Mouse (Mus musculus) neutrophil, adult 5-6 weeks (primary cell): Measurements from ENCODE around the gene Slc22a17. TPM values are rescaled to one million over a fixed set of nuclear protein-coding genes. Genes with fewer than 3 reads are reported as not detected.
A peak's percentile ranks its signal among the peaks of the same experiment; 100 is the strongest.

Experiments used
- ATAC-seq: fragments of 151-379, 151-347 bp; 2 replicates; pipeline ENCODE4 v1.8.0; 2017; ENCODE audit warnings: mild to moderate bottlenecking, moderate TSS enrichment; ENCODE audit not compliant: insufficient number of reproducible peaks, poor library complexity, low FRiP score, severe bottlenecking; ENCODE audit errors: extremely low read depth
- total RNA-seq: library from RNA; stranded (forward); fragments of 200-1000 nt; gene quantifications from 2 replicates; pipeline ENCODE4 v1.2.3, GENCODE M21; 2017

Slc22a17 gene
- total RNA-seq, 1 experiment from 2014 or later: 0.47 TPM

DNA sequence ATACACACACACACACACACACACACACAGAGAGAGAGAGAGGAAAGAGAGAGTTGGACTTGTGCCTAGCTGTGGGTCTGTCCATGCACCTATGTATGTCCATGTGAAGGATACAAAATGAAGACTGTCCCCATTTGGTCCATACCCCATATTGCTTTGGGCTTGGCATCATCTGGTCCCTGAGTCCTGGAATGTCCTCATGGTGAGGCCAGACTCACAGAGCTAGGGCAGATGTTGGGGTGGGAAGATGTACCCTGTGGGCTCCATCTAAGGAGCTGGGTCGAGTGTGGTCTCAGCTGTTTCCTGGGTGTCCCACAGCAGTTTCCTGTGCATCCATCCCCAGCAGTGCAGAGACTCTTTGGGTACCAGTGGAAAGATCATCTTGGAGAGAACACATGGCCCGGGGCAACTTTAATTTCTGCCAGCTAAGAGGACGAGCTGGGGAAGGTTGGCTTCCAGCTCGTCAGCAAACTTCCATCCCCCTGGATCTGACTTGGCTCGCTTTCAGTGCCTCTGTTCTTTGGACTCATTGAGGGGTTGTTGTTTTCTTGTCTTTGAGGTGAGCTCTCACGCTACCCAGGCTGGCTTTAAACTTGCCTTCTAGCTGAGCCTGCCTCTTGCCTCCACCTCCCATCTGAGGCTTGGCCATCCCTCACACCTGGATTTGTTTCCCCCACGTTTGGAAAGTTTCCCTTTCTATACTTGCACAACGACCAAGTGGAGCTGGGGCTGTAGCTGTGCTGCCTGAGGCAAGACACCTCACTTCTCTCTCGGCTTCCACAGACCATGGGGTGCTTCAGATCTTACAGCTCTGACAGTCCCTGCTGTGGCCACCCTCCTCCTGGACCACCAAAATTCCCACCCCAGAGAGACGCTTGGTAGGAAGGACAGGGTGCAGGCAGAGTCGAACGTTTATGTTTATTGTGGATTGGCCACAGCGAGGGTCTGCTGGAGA lies 28.4 kb upstream of the Slc22a17 start:
- no peak for ATAC-seq

DNA sequence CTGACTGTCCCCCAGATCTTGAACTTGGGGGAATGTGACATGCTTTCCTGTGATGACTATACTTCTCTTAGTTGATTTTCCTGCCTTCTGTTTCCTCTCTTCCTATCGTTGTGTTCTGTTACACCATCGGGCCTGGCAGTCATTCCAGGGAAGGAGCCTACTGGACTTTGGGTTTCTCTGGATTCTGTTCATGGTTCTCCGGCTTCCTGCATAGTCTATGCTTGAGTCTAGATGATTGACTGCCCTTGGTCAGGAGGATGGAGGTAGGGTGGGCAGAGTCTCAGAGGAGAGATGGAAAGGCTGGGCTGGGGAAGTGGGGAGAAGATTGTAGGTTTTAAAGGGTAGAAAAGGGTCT lies 27.2 kb upstream of the Slc22a17 start:
- no peak for ATAC-seq

DNA sequence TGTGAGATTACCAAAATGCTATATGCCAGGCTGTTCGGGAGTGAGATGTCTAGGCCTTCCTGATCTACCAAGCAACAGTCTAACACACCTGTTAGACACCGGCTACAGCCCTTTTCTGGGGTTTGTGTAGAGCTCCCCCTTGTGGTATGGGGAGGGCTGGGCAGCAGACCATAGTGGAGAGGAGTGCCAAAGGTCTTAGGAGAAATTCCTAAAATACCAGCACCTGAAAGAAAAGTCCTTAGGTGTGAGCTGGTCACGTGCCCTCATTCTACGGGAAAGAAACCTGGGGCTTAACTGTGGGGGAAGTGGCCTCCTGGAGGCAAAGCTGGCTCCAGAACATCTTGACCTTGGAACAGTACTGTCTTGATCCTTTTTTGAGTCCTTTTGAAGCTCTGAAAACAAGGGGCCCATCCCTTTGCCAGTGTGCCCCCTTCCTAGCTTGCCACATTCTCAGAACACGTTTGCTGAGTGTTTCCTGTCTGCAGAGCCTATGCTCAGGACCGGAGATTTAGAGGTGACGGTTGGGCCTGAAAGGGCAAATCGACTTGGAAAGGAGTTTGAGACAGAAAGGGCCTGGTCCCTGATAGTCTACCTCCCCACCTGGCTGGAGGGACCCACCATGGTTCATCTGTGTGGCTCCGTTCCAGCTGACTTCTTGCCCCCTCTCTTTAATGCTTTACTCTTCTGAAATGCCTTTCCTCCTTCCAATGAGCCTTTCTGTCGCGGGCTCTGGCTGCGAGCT lies 26.7 kb upstream of the Slc22a17 start:
- peak; percentile 33; the same call in 1 of the 2 replicates for ATAC-seq

DNA sequence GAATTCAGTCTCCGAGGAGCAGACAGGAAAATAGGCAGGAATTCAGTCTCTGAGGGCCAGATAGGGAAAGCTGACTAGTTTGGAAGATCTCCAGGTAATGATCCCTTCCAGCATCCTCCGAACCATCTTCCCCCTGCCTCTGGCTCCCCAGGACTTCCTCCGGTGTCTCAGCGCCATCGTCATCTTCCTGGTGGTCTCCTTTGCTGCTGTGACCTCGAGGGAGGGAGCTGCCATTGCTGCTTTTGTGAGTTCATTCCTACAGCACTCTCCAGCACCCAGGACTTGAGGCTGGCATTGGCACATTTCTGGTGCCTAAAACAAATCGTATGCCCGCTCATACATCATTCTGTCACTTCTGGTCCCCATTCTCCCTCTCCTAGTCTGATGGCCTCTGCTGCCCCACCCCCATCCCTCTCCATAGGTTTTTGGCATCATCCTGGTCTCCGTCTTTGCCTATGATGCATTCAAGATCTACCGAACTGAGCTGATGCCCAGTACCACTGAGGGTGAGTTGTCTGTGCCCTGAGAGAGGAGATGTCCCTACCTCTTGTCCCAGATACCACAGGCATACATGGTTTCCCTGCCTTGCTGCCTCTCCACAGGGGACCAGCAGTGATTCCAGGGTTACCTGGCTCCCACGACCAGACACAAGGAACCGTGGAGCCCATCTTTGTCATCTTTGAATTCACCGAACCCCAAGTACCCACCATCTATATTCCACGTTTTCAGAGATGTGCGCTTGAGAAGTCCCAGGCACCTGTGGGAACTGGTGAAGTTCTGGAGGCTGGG lies 25.7 kb upstream of the Slc22a17 start:
- ATAC-seq: no peak

DNA sequence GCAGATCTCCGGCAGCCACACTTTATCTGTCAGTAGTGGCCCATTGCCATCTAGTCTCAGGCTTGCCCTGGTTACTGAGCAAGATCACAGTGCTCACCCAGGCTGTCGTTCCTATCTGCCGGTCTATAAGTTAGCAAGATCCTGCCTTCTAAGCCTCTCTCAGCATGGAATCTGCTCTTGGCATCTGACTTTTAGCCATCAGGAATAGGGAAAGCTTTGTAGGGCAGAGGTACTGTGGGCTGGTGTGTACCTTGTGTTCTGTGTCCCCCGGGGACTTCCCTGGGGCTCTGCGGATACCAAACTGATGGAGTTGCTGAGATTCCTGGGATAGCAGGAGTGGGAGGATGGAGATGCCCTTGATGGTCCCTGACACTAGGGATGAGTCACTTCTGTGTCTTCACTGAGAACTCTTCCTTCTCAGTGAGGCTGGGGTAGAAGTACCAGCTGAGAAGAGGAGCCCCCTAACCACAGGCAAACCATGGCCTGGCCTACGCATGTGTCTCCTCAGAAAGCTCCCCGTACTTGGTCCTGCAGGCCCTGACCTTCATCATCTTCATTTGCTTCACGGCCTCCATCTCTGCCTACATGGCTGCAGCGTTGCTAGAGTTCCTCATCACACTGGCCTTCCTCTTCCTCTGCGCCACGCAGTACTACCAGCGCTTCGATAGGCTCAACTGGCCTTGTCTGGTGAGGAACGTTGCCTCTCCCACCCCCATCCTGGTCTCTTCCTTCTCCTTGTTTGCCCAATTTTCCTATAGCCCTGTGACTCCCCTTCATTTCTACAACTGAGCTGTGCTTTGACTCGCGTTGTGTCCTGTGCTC lies 24.6 kb upstream of the Slc22a17 start:
- ATAC-seq: no peak

DNA sequence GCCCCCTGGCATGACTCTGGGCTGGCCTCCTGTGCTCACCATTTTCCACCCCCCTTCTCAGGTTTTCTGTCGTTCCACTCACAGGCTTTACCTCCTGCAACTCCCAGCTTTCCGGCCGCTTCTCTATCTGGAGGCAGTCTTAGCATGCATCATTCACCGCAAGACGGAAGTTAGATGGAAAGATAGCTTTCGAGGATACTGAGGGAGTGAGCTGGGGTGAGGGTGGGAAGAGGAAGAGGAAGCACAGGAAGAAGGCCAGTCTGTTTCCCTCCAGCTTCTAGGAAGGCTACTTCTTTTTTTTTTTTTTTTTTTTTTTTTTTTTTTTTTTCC lies 23.9 kb upstream of the Slc22a17 start:
- no peak for ATAC-seq

DNA sequence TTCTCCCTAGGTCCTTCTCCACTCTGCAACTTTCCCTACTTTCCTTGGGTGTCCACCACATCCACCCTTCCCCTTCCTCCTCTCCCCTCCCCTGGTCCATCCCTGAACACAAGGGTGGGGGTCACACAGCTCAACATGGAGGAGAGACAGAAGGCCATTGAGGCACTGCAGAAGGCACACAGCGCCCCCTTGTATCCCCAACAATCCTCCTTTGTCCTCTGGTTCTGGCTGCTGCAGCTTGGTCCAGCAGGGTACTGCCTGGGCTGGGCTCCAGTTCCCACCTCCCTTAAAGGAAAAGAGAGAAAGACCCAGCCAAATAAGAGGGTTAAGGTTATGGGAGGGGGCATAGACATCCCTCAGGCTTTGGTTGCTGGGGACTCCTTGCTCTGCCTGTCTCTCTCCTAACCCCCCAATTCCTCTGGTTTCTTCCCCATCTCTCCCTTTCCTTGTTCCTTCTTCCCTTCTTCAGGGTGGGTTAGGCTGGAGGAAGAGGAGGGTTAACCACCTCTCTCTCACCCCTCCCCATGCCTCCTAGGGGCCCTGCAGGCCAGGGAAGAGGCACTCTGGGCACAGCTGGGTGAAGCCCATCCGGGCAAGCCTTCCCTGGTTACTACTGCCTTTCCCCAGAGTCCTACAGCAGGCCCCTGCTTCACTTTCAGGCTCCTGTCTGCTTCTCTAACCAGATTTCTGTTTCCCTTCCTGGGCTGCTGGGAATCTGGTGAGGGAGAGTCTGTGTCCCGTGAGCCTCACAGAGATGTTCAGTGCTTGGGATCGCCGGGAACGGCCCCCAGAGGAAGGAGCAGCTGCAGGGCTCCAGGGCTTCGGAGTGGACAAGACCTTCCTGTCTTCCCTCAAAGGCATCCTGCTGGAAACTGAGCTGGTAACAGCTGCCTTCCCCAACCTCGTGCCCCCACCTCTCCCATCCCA lies 23.2 kb upstream of the Slc22a17 start, which contains the start of gene Cmtm5:
Gene Cmtm5 (plus strand): TSS at position 358 of the 927 bp plus-strand sequence.
- no peak for ATAC-seq

DNA sequence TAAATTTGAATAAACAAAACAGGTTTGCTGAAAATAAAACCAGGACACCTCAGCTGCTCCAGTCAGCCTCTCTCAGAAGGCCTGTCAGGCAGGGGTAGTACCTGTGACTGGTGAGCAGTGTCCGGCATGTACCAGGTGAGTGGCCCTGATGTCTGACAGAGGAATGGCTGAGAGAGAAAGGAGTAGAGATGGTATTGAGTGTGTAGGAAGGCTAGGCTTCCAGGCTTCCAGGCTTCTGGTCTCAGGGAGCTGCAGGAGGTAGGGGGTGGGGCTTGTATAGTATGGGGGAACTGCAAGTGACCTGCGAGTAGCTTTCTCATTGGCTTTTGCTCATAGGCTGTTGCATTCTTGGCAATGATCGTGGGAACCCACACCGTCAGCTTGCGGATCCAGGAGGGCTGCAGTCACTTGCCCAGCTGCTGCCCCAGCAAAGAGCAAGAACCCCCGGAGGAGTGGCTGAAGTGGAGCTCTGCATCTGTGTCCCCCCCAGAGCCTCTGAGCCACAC lies 19.8 kb upstream of the Slc22a17 start, which contains the start of gene Il25:
Gene Il25 (plus strand): TSS at position 51 of the 506 bp plus-strand sequence.
- ATAC-seq: no peak

DNA sequence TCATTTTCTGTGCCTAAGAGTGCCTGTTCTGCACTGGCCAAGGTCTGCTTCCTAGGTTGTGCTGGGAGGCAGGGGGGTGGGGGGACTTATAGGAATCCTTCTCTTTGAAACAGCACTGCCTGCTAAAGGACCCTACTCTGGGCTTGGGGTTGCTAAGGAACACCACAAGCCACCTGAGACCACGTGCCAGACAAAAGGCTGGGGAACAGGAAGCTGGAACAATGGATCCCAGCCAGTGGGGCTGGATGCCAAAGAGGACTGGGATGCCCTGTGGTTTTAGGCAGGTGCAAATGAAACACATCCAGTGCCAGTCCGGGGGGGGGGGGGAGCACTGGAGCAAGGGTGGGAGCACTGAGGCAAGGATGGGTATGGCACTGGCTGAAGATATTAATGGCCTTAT lies 17.5 kb upstream of the Slc22a17 start:
- ATAC-seq: no peak

DNA sequence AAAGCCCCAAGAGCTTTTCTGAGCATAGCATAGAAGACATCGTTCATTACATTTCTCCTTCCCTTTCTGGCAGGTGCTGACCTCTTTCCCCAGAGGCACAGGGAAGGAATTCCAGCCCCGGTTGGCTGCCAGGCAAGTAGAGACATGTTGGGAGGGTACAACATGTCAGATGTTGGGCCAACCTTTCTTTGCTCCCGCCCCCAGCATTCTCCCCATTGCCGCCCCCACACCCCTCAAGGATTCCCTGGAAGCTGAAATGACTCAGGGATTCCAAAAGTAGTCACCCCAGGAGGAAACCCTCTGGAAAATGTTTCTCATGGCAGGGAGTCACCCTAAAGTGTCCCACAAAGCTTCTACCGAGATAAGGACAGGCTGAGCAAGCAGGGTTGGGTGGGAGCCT lies 16.9 kb upstream of the Slc22a17 start:
- no peak for ATAC-seq

DNA sequence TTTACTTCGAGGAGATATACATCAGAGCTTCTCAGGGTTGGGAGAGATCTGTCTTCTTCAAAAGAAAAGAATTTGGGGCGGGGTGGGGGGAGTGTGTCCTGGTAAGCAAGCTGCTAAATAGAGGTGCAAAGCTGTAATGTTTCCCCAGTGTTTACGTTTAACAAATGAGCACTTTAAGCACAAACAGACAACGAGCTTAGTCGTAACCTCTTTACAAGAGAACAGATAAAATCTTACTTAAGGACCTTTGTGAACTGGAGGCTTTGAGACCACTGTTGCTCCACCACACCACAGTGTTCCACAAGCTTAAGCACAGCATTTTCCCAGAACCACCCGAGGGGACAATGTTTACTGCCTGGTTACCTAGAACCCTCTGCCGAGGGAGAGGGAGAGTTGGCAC lies 14.4 kb upstream of the Slc22a17 start:
- ATAC-seq: no peak

DNA sequence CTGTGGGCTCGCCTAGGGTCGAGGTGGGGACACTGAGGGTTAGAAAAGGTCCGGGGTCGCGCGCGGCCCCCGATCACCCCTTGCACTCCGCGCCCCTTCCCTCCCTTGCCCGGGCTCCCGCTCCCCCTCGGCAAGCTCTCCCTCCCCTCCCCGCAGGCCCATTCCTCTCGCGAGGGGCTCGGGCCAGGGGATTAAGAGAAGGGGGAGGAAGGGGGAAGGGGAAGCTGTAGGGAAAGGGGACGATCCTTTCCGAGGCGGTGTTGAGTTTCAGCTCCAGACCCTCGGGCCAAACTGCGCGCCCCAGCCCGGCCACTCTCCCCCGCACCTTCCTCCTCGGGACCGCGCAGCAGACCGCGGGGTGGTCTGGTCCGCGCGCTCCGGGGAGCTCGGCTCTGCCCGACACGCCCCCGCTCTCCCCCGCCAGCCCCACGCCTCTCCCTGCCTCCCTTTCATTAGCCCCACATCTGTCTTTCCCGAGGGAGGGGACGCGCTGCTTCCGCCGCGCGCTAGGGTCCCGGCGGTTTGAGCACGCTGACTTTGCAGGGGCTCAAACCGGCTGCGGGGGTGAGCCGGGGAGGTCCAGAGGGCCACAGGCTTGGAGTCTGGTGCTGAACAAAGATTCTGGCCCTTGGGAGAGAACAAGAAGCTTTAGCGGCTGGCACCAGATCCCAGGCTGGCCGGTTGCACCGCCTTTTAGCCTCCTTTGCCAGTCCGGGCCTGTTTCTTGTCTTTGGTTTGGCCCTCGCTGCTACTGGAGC lies 13.6 kb upstream of the Slc22a17 start:
- no peak for ATAC-seq

DNA sequence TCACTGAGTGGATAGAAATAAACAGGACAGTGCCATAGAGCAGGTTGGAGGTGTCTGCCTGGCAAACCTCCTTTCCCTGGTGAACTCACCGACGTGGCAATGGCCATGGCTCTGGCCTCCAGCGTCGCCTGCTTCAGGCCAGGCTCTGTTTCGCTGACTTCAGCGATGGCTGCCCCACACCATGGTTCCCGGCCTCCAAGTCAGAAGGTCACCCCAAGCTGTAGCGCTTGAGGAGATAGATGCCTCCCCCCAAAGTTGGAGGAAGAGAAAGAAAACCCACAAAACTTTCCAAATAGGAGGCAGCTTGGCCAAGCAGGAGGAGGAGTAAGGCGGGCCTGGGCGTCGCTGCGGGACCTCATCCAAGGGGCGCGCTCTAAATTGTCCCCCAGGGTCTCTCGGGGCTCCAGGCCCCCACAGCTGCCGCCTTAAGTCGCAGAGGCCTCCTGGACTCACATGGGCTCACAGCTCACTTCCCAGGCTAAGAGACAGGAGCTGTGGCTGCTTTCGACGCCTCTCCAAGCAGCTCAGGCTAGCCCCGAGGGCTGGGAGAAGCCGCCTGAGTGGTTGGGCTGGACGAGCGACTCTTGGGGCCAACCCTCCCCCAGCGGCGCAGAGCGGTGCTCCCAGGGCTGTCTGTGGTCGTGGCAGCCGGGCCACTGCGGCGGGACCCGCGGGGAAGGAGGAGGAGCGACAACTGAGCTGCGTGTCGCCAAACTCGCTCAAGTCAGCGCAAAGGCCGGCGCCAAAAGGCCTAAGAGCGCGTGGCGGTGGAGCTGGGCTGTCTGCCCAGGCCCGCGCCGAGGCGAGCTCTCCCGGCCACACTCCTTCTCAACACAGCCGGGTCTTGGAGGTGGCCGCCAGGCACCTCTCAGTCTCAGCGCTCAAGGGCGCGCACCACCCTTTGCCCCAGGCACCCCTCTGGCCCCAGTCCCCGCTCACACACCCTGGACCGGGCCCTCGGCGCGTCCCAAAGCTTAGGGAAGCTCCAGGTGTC lies 12.7 kb upstream of the Slc22a17 start, which contains the start of gene Efs:
Gene Efs (minus strand): TSS at position 778 of the 994 bp plus-strand sequence.
- ATAC-seq: no peak

DNA sequence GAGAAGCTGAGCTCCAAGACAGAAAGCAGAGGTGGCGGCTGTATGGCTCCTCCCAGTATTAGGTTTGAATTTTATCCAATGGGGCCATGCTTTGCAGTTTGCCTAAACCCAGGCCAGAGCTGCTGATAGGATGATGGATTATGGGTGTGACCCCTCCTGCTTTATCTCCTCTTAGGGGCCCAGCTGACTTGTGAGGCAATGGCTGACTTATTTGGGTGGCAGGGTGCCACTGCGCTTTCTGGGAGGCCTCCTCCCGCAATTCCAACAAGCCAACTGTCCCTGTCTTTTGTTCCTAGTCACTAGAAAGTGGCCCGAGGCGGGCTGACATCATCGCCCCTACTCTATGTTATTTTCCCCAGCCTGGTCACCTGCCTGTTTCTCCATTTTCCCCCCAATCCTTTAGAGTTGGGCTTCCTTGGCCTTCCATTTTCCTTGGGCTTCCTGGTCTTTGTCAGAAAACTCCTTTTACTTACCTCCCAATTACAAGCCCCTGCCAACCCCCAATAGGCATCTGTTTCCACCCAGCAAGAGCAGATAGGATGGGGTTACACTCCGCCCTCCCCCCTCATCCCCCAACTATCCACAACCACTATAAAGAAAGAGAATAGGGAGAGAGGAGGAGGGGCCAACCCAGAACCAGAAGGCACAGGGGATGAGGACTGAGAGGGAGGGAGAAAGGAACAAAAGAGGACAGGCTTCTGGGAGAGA lies 11.9 kb upstream of the Slc22a17 start:
- no peak for ATAC-seq
